21 mouse cellular contexts compared by ENCODE assay signal in genomic region chr16:7097951-7098710, GRCm38 (mm10).
DNase-seq lines count a peak whose midpoint lies in the region; ATAC-seq and TF ChIP-seq lines count a peak whose summit lies in the region.
"Had no signal": no experiment of that assay in that cellular context is flagged by ENCODE, and none has a peak within 500 bp of the region (broad histone marks: within the 10 kb centered on the region; RNA-seq: fewer than 3 reads in every experiment).

No protein-coding gene starts in this region.

- H3K27ac ChIP-seq in gastrocnemius, adult 2 months, result peak overlapping the region; percentile 85
- peak overlapping the region; percentile 81 for H3K27ac ChIP-seq in layer of hippocampus, adult 2 months
- no peak overlapping the region for H3K27ac ChIP-seq in kidney, embryonic 16.5 days (ENCODE audit: low read length)
- H3K27ac ChIP-seq in hindbrain, embryonic 13.5 days, result no peak overlapping the region
- H3K27ac ChIP-seq: forebrain, embryonic 13.5 days; hindbrain, embryonic 10.5 days; liver, embryonic 12.5 days; midbrain, embryonic 12.5 days; stomach, postnatal 0 days had no signal

- 89% methylated on average over 8 of the region's 8 CpGs for WGBS in kidney, embryonic 16.5 days
- 90% methylated on average over 8 of the region's 8 CpGs for WGBS in hindbrain, embryonic 13.5 days

- H3K27me3 ChIP-seq in kidney, embryonic 16.5 days (ENCODE audit: insufficient read depth, low read length), result no peaks in the 10 kb centered on the region
- H3K27me3 ChIP-seq in hindbrain, embryonic 13.5 days, result no peaks in the 10 kb centered on the region
- H3K27me3 ChIP-seq: forebrain, embryonic 13.5 days; liver, embryonic 12.5 days; midbrain, embryonic 12.5 days had no signal

- H3K4me3 ChIP-seq in gastrocnemius, adult 2 months, result peak overlapping the region; percentile 53
- no peak overlapping the region for H3K4me3 ChIP-seq in layer of hippocampus, adult 2 months
- no peak overlapping the region for H3K4me3 ChIP-seq in kidney, embryonic 16.5 days (ENCODE audit: low read length)
- H3K4me3 ChIP-seq in hindbrain, embryonic 13.5 days, result no peak overlapping the region
- H3K4me3 ChIP-seq: forebrain, embryonic 13.5 days; hindbrain, embryonic 10.5 days; liver, embryonic 12.5 days; midbrain, embryonic 12.5 days had no signal

- no peak for TF ChIP-seq CTCF in gastrocnemius, adult 2 months (IDR thresholded peaks at IDR 0.05)
- TF ChIP-seq CTCF in layer of hippocampus, adult 2 months (conservative IDR thresholded peaks at IDR 0.05), result no peak

- no peak for DNase-seq in gastrocnemius, adult 2 months
- no peak for DNase-seq in gastrocnemius, postnatal 4 days (ENCODE audit: low spot score in 2 of 2)
- no peak for DNase-seq in layer of hippocampus, adult 2 months (ENCODE audit: low spot score in 2 of 2)
- no peak for DNase-seq in layer of hippocampus, adult 11-12 months (ENCODE audit: low spot score)
- DNase-seq in cerebellum, adult 9-10 months, result peak; percentile 75
- DNase-seq: adrenal gland, postnatal 14 days; kidney, adult 18-20 months; kidney, postnatal 10 days; layer of hippocampus, postnatal 36 days; lung, adult 18-20 months; lung, postnatal 10 days; right cerebral cortex, postnatal 14 days; thymus, adult 2 months had no signal

- intact Hi-C loops in gastrocnemius, adult 2 months (cut with DNase I), result no loop called here

- no peak for ATAC-seq in kidney, embryonic 16.5 days (ENCODE audit: low FRiP score, low TSS enrichment)
- ATAC-seq in hindbrain, embryonic 13.5 days (ENCODE audit: low FRiP score), result no peak
- ATAC-seq: CD4-positive, CD25-positive, alpha-beta regulatory T cell, adult 4 months; forebrain, embryonic 13.5 days; liver, embryonic 12.5 days had no signal

- H3K36me3 ChIP-seq in kidney, embryonic 16.5 days (ENCODE audit: insufficient read depth, low read length), result no peaks in the 10 kb centered on the region
- no peaks in the 10 kb centered on the region for H3K36me3 ChIP-seq in hindbrain, embryonic 13.5 days
- H3K36me3 ChIP-seq: hindbrain, embryonic 10.5 days; liver, embryonic 12.5 days; midbrain, embryonic 12.5 days had no signal

- 0 out of 2 replicates have a peak, but pooled peaks cover 3% of the 10 kb centered on the region for H3K4me1 ChIP-seq in kidney, embryonic 16.5 days (ENCODE audit: insufficient read depth, low read length)
- no peaks in the 10 kb centered on the region for H3K4me1 ChIP-seq in hindbrain, embryonic 13.5 days (replicated peaks)
- H3K4me1 ChIP-seq: forebrain, embryonic 13.5 days; hindbrain, embryonic 10.5 days; liver, embryonic 12.5 days; midbrain, embryonic 12.5 days had no signal

- no peak overlapping the region for H3K4me2 ChIP-seq in kidney, embryonic 16.5 days (replicated peaks; ENCODE audit: low read depth, low read length)
- no peak overlapping the region for H3K4me2 ChIP-seq in hindbrain, embryonic 13.5 days
- H3K4me2 ChIP-seq: forebrain, embryonic 13.5 days; liver, embryonic 12.5 days; midbrain, embryonic 12.5 days had no signal

- H3K9me3 ChIP-seq in kidney, embryonic 16.5 days (ENCODE audit: low read length), result no peaks in the 10 kb centered on the region
- H3K9me3 ChIP-seq in hindbrain, embryonic 13.5 days, result no peaks in the 10 kb centered on the region
- H3K9me3 ChIP-seq: forebrain, embryonic 13.5 days; hindbrain, embryonic 10.5 days; liver, embryonic 12.5 days; midbrain, embryonic 12.5 days had no signal

- H3K9ac ChIP-seq in kidney, embryonic 16.5 days (replicated peaks; ENCODE audit: low read length), result no peak overlapping the region
- no peak overlapping the region for H3K9ac ChIP-seq in hindbrain, embryonic 13.5 days
- H3K9ac ChIP-seq: forebrain, embryonic 13.5 days; liver, embryonic 12.5 days; midbrain, embryonic 12.5 days had no signal

Comparison
In these comparisons a context has a peak if more than half of its experiments do, and no peak if none do; other contexts are left out.
1. H3K27ac ChIP-seq: peak in gastrocnemius, adult 2 months (single experiment) and layer of hippocampus, adult 2 months (single experiment); none in kidney, embryonic 16.5 days (single experiment) and hindbrain, embryonic 13.5 days (single experiment).